Mouse (Mus musculus): ENCODE data around the gene Tkt. TPM values are rescaled to one million over a fixed set of nuclear protein-coding genes. Genes with fewer than 3 reads are reported as not detected.
A peak's percentile ranks its signal among the peaks of the same experiment; 100 is the strongest.

Tkt gene
- total RNA-seq, 2 experiments from 2014 or later, result 75.5 to 145 TPM

- no peak for ATAC-seq (replicated peaks; ENCODE audit: low FRiP score, poor library complexity, severe bottlenecking)
Observed at GRCm38 (mm10) chr14:30581238-30581637, 33.1 kb downstream of the Tkt start.

- ATAC-seq (replicated peaks; ENCODE audit: low FRiP score, poor library complexity, severe bottlenecking), result no peak
Observed at GRCm38 (mm10) chr14:30584077-30584476, 35.9 kb downstream of the Tkt start.

GRCm38 (mm10) chr14:30584497-30585251 lies 36.5 kb downstream of the Tkt start:
- no peak for ATAC-seq (replicated peaks; ENCODE audit: low FRiP score, poor library complexity, severe bottlenecking)

GRCm38 (mm10) chr14:30585323-30585722 lies 37.2 kb downstream of the Tkt start:
- ATAC-seq (replicated peaks; ENCODE audit: low FRiP score, poor library complexity, severe bottlenecking), result no peak

GRCm38 (mm10) chr14:30586780-30587461 lies 38.8 kb downstream of the Tkt start:
- ATAC-seq (replicated peaks; ENCODE audit: low FRiP score, poor library complexity, severe bottlenecking), result no peak

GRCm38 (mm10) chr14:30590041-30590645 lies 42.0 kb downstream of the Tkt start:
- no peak for ATAC-seq (replicated peaks; ENCODE audit: low FRiP score, poor library complexity, severe bottlenecking)

GRCm38 (mm10) chr14:30590918-30591317 lies 42.8 kb downstream of the Tkt start:
- 0 out of 2 replicates have a peak, but pooled peaks have one; percentile 7 for ATAC-seq (replicated peaks; ENCODE audit: low FRiP score, poor library complexity, severe bottlenecking)

- ATAC-seq (replicated peaks; ENCODE audit: low FRiP score, poor library complexity, severe bottlenecking), result 0 out of 2 replicates have a peak, but pooled peaks have one; percentile 51
Observed at GRCm38 (mm10) chr14:30591417-30591816, 43.3 kb downstream of the Tkt start.

GRCm38 (mm10) chr14:30593279-30594091 lies 45.3 kb downstream of the Tkt start:
- ATAC-seq (replicated peaks; ENCODE audit: low FRiP score, poor library complexity, severe bottlenecking), result no peak

- no peak for ATAC-seq (replicated peaks; ENCODE audit: low FRiP score, poor library complexity, severe bottlenecking)
Observed at GRCm38 (mm10) chr14:30594092-30594695, 46.0 kb downstream of the Tkt start.

GRCm38 (mm10) chr14:30595576-30596313 lies 47.6 kb downstream of the Tkt start:
- ATAC-seq (replicated peaks; ENCODE audit: low FRiP score, poor library complexity, severe bottlenecking), result no peak

- no peak for ATAC-seq (replicated peaks; ENCODE audit: low FRiP score, poor library complexity, severe bottlenecking)
Observed at GRCm38 (mm10) chr14:30596407-30596806, 48.2 kb downstream of the Tkt start.

GRCm38 (mm10) chr14:30597142-30597541 lies 49.0 kb downstream of the Tkt start:
- no peak for ATAC-seq (replicated peaks; ENCODE audit: low FRiP score, poor library complexity, severe bottlenecking)

- ATAC-seq (replicated peaks; ENCODE audit: low FRiP score, poor library complexity, severe bottlenecking), result no peak
Observed at GRCm38 (mm10) chr14:30606817-30607216, 58.7 kb downstream of the Tkt start.

GRCm38 (mm10) chr14:30607696-30608095 lies 59.5 kb downstream of the Tkt start:
- ATAC-seq (replicated peaks; ENCODE audit: low FRiP score, poor library complexity, severe bottlenecking), result no peak

- no peak for ATAC-seq (replicated peaks; ENCODE audit: low FRiP score, poor library complexity, severe bottlenecking)
Observed at GRCm38 (mm10) chr14:30608176-30608575, 60.0 kb downstream of the Tkt start.

GRCm38 (mm10) chr14:30609499-30609898 lies 61.3 kb downstream of the Tkt start:
- no peak for ATAC-seq (replicated peaks; ENCODE audit: low FRiP score, poor library complexity, severe bottlenecking)

GRCm38 (mm10) chr14:30610304-30610703 lies 62.1 kb downstream of the Tkt start:
- ATAC-seq (replicated peaks; ENCODE audit: low FRiP score, poor library complexity, severe bottlenecking), result no peak

- no peak for ATAC-seq (replicated peaks; ENCODE audit: low FRiP score, poor library complexity, severe bottlenecking)
Observed at GRCm38 (mm10) chr14:30610940-30611339, 62.8 kb downstream of the Tkt start.
